Mouse (Mus musculus) bone marrow, adult 2 months (tissue): Measurements from ENCODE around the gene Rfx1.

Source experiments
- CTCF ChIP-seq: fragments of 200-500 bp; IDR thresholded peaks from 2 replicates; pipeline ENCODE4 v1.5.1; 2011; ENCODE audit warnings: low read length, control low read depth; ENCODE audit not compliant: control insufficient read depth, insufficient read depth
- POLR2A ChIP-seq: fragments of 200-500 bp; IDR thresholded peaks from 2 replicates; pipeline ENCODE4 v1.6.1; 2011; ENCODE audit warnings: low read depth, mild to moderate bottlenecking, control low read depth, low read length, borderline replicate concordance; ENCODE audit not compliant: control insufficient read depth

- TF ChIP-seq POLR2A: no peak
- TF ChIP-seq CTCF: no peak
Measured at GRCm38 (mm10) chr8:84137848-84138247, 71.2 kb downstream of the Rfx1 start.
